Mouse (Mus musculus) midbrain, postnatal 0 days (tissue): ENCODE results near the gene Rps23. TPM values are rescaled to one million over a fixed set of nuclear protein-coding genes. Genes with fewer than 3 reads are reported as not detected.

ENCODE experiments used
- ATAC-seq: fragments of 200-750 bp; cut with Nextera tagmentation; 2 replicates; pipeline ENCODE4 v1.8.0; 2017; ENCODE audit warnings: moderate number of reproducible peaks, mild to moderate bottlenecking, moderate TSS enrichment, moderate library complexity; ENCODE audit not compliant: low FRiP score
- DNase-seq: peaks from one replicate; pipeline ENCODE4 v3.0.0-alpha.2; 2015; ENCODE audit warnings: low spot score
- H3K27ac ChIP-seq: fragments of 300-500 bp; sonication (generic); 2 replicates; pipeline ENCODE4 v1.5.1; 2014; ENCODE audit warnings: low read depth, mild to moderate bottlenecking, low read length, mixed read lengths
- H3K27me3 ChIP-seq: fragments of 300-500 bp; sonication (generic); 2 replicates; pipeline ENCODE4 v1.6.1; 2014; ENCODE audit warnings: low read length, control low read depth, mixed read lengths; ENCODE audit not compliant: insufficient read depth
- H3K36me3 ChIP-seq: fragments of 300-500 bp; sonication (generic); 2 replicates; pipeline ENCODE4 v1.6.1; 2014; ENCODE audit warnings: low read length, control low read depth, mixed read lengths; ENCODE audit not compliant: insufficient read depth
- H3K4me1 ChIP-seq: fragments of 300-500 bp; sonication (generic); 2 replicates; pipeline ENCODE4 v1.6.1; 2014; ENCODE audit warnings: mild to moderate bottlenecking, control low read depth, antibody characterized with exemption, low read length, mixed read lengths; ENCODE audit not compliant: insufficient read depth
- H3K4me2 ChIP-seq: fragments of 300-500 bp; sonication (generic); 2 replicates; pipeline ENCODE4 v1.6.1; 2014; ENCODE audit warnings: low read depth, mild to moderate bottlenecking, low read length, mixed read lengths; ENCODE audit not compliant: poor library complexity, severe bottlenecking
- H3K4me3 ChIP-seq: fragments of 300-500 bp; sonication (generic); 2 replicates; pipeline ENCODE4 v1.5.1; 2014; ENCODE audit warnings: low read depth, mild to moderate bottlenecking, low read length, moderate library complexity
- H3K9ac ChIP-seq: fragments of 300-500 bp; sonication (generic); replicated peaks from 2 replicates; pipeline ENCODE4 v1.6.1; 2014; ENCODE audit warnings: mild to moderate bottlenecking, low read length, moderate library complexity, mixed read lengths; ENCODE audit not compliant: poor library complexity, severe bottlenecking
- H3K9me3 ChIP-seq: fragments of 300-500 bp; sonication (generic); 2 replicates; pipeline ENCODE4 v1.6.1; 2016; ENCODE audit warnings: low read length, control low read depth
- CTCF ChIP-seq: IDR thresholded peaks from 2 replicates; pipeline ENCODE4 v1.5.1; 2016; ENCODE audit warnings: antibody characterized with exemption, mild to moderate bottlenecking
- WGBS: fragments of 180-500 bp; shearing (Covaris S2); extraction: QIAGEN DNeasy Blood & Tissue Kit; methylation state at CpG from one replicate; pipeline ENCODE4 v1.1.7; 2014; 5-methylcytosine and 5-hydroxymethylcytosine counted together
- polyA plus RNA-seq: library from polyadenylated mRNA; unstranded; fragments of >200 nt; fragmentation: Nextera tagmentation; extraction: Ambion mirVana; gene quantifications from 2 replicates; pipeline ENCODE4 v1.2.1, GENCODE M21; 2015
- total RNA-seq: library from RNA; depleted of rRNA; stranded (reverse); fragments of >200 nt; gene quantifications from 2 replicates; pipeline ENCODE4 v1.2.3, GENCODE M21; 2014

The Rps23 gene
- total and polyA plus RNA-seq, 2 experiments from 2014 or later, result 140 to 183 TPM

DNA sequence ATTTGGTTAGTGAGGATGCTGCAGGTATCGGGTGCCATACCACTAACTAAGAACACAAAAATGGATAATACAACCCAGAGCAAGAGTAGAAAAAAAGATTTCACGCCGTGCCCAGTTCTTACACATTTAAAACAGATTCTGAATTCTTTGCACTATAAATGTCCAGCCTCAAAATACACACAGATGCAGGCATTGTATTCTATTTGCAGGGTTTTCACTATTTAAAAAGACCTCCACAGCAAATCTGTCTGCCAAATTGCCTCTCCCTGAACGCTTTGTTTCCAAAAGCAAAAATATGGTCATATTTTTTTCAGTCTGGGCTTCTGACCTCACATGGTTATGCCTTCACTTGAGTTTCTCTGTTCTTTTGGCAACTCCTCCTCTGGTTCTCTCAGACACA is 27.9 kb upstream of the Rps23 start:
- Histone ChIP-seq H3K4me2 (no peak overlapping the region), H3K36me3 (no peaks in the 10 kb centered on the region), H3K27ac (no peak overlapping the region), H3K4me1 (no peaks in the 10 kb centered on the region), H3K9me3 (no peaks in the 10 kb centered on the region), H3K4me3 (no peak overlapping the region), H3K9ac (no peak overlapping the region), H3K27me3 (no peaks in the 10 kb centered on the region)
- ATAC-seq, result no peak
- no peak for DNase-seq
- 93% methylated on average over 4 of the region's 4 CpGs for WGBS
- TF ChIP-seq CTCF, result no peak

DNA sequence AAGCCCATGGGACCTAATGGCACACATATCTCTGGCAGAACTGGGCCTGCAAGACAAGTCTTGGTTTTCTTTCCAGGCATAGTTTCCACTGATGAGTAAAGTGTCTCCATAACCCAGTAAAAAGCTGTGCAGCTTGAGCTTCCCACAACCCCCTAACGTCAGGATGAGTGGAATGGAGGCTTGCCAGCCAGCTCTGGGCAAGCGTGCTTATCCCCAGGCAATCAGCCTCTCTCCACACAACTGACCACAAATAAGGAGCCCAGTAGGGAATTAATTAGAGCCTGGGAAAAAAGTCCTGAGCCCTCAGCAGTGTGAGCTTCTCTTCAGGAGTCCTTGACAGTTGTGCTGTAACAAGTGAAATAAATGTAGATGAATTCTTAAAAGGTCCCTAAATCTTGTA is 26.7 kb upstream of the Rps23 start:
- ATAC-seq (no peak), DNase-seq (peak; percentile 75)
- Histone ChIP-seq H3K4me1 (no peaks in the 10 kb centered on the region), H3K27ac (no peak overlapping the region), H3K9ac (no peak overlapping the region), H3K27me3 (no peaks in the 10 kb centered on the region), H3K9me3 (no peaks in the 10 kb centered on the region), H3K4me2 (no peak overlapping the region), H3K36me3 (no peaks in the 10 kb centered on the region), H3K4me3 (no peak overlapping the region)
- no peak for TF ChIP-seq CTCF
- 19% methylated on average over 2 of the region's 2 CpGs for WGBS

DNA sequence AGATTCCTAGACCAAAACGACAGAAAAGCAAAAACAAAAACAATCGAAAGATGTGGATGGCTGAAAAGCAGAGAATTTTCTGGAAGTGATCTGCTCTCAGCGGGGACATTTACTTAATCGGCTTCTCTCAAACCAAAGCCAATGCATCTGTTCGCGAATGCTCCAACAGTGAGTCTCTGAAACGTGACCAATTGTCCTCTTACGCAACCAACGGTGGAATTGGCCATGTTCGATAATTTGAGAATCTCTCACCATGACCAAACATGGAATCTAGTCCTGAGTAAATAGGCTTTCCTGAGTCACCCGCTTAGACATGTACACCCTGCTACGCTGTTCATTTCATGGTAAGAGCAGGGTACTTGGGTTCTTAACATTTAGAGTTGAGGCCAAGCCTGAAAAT is 25.9 kb upstream of the Rps23 start:
- Histone ChIP-seq H3K27me3 (no peaks in the 10 kb centered on the region), H3K4me1 (no peaks in the 10 kb centered on the region), H3K9me3 (no peaks in the 10 kb centered on the region), H3K9ac (no peak overlapping the region), H3K4me2 (no peak overlapping the region), H3K27ac (no peak overlapping the region), H3K4me3 (no peak overlapping the region), H3K36me3 (no peaks in the 10 kb centered on the region)
- DNase-seq (peak; percentile 32), ATAC-seq (no peak)
- TF ChIP-seq CTCF, result no peak
- 82% methylated on average over 12 of the region's 12 CpGs for WGBS

DNA sequence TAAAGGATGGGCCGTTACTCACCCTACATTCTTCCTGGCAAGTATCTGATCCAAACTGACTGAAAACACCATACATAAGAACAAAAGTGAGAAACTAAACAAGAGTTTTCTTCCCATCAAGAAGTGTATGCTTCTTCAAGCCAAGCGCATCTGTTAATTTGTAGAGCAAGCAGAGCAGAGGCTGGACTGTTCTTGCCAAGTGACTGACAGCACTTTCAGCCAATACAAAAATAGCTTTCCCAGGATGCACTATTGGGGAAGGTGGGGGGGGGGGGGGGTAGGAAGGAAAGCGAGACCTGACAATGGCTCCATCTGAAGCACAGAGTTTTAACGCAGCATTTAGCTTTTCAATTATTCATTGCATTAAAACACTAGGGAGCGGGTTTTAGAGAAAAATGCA is 17.6 kb upstream of the Rps23 start, which contains the start of gene Atp6ap1l:
Atp6ap1l (minus strand) TSS at position 180 of the 400 bp plus-strand sequence.
- DNase-seq, result no peak
- Histone ChIP-seq H3K27me3 (no peaks in the 10 kb centered on the region), H3K36me3 (no peaks in the 10 kb centered on the region), H3K9ac (no peak within 1 kb of the TSS), H3K9me3 (no peaks in the 10 kb centered on the region), H3K4me2 (no peak within 1 kb of the TSS), H3K4me1 (no peaks in the 10 kb centered on the region), H3K27ac (no peak within 1 kb of the TSS), H3K4me3 (no peak within 1 kb of the TSS)
- no peak for ATAC-seq
- TF ChIP-seq CTCF, result no peak
- 79% methylated on average over 5 of the region's 5 CpGs for whole genome bisulfite sequencing

DNA sequence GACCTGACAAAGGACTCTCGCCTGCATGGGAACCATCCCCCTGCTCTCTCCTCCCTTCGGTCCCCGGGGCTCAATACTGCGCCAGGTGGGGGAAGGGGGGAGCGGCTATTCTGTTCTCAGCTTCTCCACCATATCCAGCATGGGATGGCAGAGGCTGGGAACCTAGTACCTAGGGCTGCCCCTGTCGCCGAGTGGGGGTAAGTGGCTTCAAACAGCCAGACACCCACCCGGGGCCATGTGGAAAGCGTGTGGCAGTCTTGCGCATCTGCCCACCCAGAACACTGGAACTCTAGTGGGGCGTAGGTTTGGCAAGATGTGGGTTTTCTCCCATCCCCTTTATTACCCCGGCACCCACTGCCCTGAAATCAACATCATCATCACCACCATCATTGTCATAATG is 15.4 kb upstream of the Rps23 start:
- 94% methylated on average over 12 of the region's 12 CpGs for WGBS

DNA sequence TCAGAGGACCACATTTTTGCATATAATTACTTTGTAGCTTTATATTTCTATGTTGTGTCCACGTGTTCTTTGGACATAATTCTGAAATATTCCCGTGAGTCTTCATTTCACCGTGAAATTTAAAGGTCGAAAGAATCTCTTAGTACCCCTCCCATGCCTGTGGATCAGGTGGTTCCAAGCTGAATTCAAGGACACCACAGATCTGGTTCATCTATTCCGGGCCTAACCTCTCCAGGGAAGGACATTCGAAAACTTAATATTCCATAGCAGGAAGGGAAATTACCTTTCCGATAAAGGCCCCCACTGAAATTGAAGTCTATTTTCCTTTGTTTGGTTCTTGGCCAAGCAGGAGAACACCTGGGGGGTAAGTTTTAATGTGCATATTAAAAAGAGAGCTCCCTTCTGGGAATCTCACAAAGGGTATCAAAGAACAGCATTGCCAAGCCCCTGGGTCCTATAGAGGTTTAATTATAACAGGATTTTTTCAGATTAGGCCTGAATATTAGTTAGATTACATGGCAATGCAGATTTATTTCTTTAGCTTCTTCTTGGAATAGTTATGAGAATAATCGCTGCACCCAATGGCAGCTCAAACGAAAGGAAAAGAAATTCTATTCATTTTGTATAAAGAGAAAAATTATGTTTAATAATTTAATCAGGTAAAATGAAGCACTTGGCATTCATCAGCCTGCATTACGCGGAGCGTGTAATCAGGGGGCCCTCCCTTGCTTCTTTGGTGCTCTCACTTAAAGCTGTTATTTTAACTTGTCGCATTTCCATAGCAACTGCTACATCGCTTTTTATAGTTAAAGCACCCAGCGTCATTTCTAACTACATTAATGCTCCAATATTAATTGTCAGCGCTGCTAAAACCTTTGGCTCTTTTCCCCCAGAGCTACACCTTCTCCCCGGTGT is 9.7 kb upstream of the Rps23 start:
- 28% methylated on average over 17 of the region's 17 CpGs for WGBS
- Histone ChIP-seq H3K27ac (peak overlapping the region; percentile 52), H3K9ac (no peak overlapping the region), H3K36me3 (no peaks in the 10 kb centered on the region), H3K4me2 (no peak overlapping the region), H3K4me1 (0 out of 2 replicates have a peak, but pooled peaks cover 2% of the 10 kb centered on the region), H3K27me3 (no peaks in the 10 kb centered on the region), H3K9me3 (no peaks in the 10 kb centered on the region), H3K4me3 (no peak overlapping the region)
- ATAC-seq (peak; percentile 63), DNase-seq (peak; percentile 40)
- TF ChIP-seq CTCF, result no peak

More for the DNA sequence above, 15.4 kb upstream of the Rps23 start:
- Histone ChIP-seq H3K9me3 (no peaks in the 10 kb centered on the region), H3K27ac (no peak overlapping the region), H3K27me3 (no peaks in the 10 kb centered on the region), H3K4me2 (no peak overlapping the region), H3K4me3 (no peak overlapping the region), H3K4me1 (no peaks in the 10 kb centered on the region), H3K9ac (no peak overlapping the region), H3K36me3 (no peaks in the 10 kb centered on the region)
- ATAC-seq (no peak), DNase-seq (no peak)
- TF ChIP-seq CTCF, result no peak
